Mouse (Mus musculus): ENCODE measurements around the gene BC024978. TPM values are rescaled to one million over a fixed set of nuclear protein-coding genes. Genes with fewer than 3 reads are reported as not detected.

BC024978 gene
- polyA plus RNA-seq (2012; ENCODE audit: insufficient read depth, insufficient read length, low replicate concordance, missing spikeins): not detected in 2 replicates

GRCm38 (mm10) chr7:27195681-27196611, at the start of gene BC024978, which contains the start of gene Snrpa:
Gene BC024978 (plus strand): TSS chr7:27195781.
Gene Snrpa (minus strand): TSS chr7:27196271.
- Histone ChIP-seq H3K4me1 (ENCODE audit: control insufficient read depth, insufficient read depth, low read length) (peaks cover 9% of the 10 kb centered on the region), H3K4me3 (ENCODE audit: insufficient read depth, low read depth, low read length) (peak within 1 kb of the TSS; percentile 97), H3K27ac (ENCODE audit: insufficient read depth, low read depth, low read length) (peak within 1 kb of the TSS; percentile 93)
- no peak for TF ChIP-seq CTCF (IDR thresholded peaks at IDR 0.05; ENCODE audit: insufficient read depth, low read depth, low read length)
- TF ChIP-seq POLR2A (IDR thresholded peaks at IDR 0.05; ENCODE audit: insufficient read depth, low read depth, low read length): 0 out of 2 replicates have a peak, but pooled peaks have one; percentile 7
- 1% methylated on average over 64 of the region's 64 CpGs for WGBS

DNA sequence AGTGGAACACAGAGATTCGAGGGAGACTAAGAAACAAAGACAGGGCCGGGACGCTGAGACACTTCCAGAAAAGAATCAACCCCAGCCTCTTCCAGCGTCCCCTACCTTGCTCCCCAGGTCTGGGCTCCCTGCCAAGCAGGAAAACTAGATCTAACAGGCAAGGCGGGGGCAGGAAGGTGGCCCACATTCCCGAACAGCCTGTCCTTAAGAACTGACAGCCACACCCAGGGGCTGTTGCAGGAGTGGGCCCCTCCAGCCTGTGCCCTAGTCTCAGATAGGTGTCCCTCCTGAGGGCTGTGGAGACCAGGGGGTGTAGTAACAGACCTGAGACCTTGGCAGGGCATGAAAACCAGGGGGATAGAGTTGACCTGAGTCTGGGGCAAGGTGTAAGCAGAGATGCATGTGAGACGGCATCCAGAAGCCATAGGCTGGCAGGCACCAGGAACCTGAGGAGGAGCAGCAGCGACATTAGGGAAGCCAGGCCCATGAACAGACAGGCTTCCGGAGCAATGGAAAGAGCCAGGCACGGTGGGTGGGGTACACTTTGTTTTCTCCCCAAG, 42.3 kb upstream of the BC024978 start, which contains the start of gene Cyp2t4:
Cyp2t4 (plus strand) TSS at position 510 of the 560 bp plus-strand sequence.
- no peak within 1 kb of the TSS for H3K27ac ChIP-seq (ENCODE audit: insufficient read depth, low read depth, low read length)
- no peak for TF ChIP-seq POLR2A (IDR thresholded peaks at IDR 0.05; ENCODE audit: insufficient read depth, low read depth, low read length)
- no peak for TF ChIP-seq CTCF (IDR thresholded peaks at IDR 0.05; ENCODE audit: insufficient read depth, low read depth, low read length)
- H3K4me3 ChIP-seq (ENCODE audit: insufficient read depth, low read depth, low read length): no peak within 1 kb of the TSS
- WGBS: 59% methylated on average over 10 of the region's 10 CpGs
- 0 out of 2 replicates have a peak, but pooled peaks cover 4% of the 10 kb centered on the region for H3K4me1 ChIP-seq (ENCODE audit: control insufficient read depth, insufficient read depth, low read length)

GRCm38 (mm10) chr7:27156005-27156404, 39.6 kb upstream of the BC024978 start:
- TF ChIP-seq CTCF (IDR thresholded peaks at IDR 0.05; ENCODE audit: insufficient read depth, low read depth, low read length): no peak
- TF ChIP-seq POLR2A (IDR thresholded peaks at IDR 0.05; ENCODE audit: insufficient read depth, low read depth, low read length): no peak
- Histone ChIP-seq H3K4me1 (ENCODE audit: control insufficient read depth, insufficient read depth, low read length) (peaks cover 12% of the 10 kb centered on the region), H3K4me3 (ENCODE audit: insufficient read depth, low read depth, low read length) (no peak overlapping the region), H3K27ac (ENCODE audit: insufficient read depth, low read depth, low read length) (no peak overlapping the region)
- WGBS: 59% methylated on average over 13 of the region's 13 CpGs

DNA sequence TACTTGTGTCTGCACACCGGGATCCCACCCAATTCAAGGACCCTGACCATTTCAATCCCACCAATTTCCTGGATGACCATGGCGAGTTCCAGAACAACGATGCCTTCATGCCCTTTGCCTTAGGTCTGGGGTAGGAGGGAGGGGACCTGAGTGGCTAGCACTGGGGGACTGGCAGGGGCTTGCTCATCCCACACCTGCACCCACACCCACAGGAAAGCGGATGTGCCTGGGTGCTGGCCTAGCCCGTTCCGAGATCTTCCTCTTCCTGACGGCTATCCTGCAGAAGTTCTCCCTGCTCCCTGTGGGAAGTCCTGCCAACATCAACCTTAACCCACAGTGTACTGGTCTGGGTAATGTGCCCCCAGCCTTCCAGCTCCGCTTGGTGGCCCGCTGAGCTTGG, 37.4 kb upstream of the BC024978 start:
- TF ChIP-seq POLR2A (IDR thresholded peaks at IDR 0.05; ENCODE audit: insufficient read depth, low read depth, low read length) (no peak), CTCF (IDR thresholded peaks at IDR 0.05; ENCODE audit: insufficient read depth, low read depth, low read length) (no peak)
- WGBS: 85% methylated on average over 9 of the region's 9 CpGs
- H3K4me1 ChIP-seq (ENCODE audit: control insufficient read depth, insufficient read depth, low read length): peaks cover 27% of the 10 kb centered on the region
- H3K4me3 ChIP-seq (ENCODE audit: insufficient read depth, low read depth, low read length): no peak overlapping the region
- no peak overlapping the region for H3K27ac ChIP-seq (ENCODE audit: insufficient read depth, low read depth, low read length)

DNA sequence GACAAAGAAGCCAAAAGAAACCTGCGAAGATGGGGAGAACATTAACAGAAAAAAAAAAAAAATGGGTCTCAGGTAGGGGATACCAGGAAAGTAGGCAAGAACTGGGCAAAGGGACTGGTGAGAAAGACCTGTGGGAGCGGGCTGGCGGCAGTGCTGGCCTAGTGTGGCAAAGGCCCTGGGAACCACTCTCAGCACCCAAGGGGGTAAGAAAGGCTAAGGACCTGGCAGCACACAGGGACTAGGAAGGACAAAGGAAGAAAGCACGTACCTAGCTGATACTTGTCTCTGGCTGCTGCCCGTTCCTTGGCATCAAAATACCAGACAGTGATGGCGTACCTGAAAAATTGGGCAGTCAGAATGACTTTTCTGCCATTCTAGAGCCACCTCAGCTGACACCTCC, 36.3 kb upstream of the BC024978 start:
- no peak for TF ChIP-seq POLR2A (IDR thresholded peaks at IDR 0.05; ENCODE audit: insufficient read depth, low read depth, low read length)
- no peak for TF ChIP-seq CTCF (IDR thresholded peaks at IDR 0.05; ENCODE audit: insufficient read depth, low read depth, low read length)
- H3K4me1 ChIP-seq (ENCODE audit: control insufficient read depth, insufficient read depth, low read length): peaks cover 34% of the 10 kb centered on the region
- no peak overlapping the region for H3K27ac ChIP-seq (ENCODE audit: insufficient read depth, low read depth, low read length)
- 93% methylated on average over 6 of the region's 6 CpGs for WGBS
- H3K4me3 ChIP-seq (ENCODE audit: insufficient read depth, low read depth, low read length): no peak overlapping the region

DNA sequence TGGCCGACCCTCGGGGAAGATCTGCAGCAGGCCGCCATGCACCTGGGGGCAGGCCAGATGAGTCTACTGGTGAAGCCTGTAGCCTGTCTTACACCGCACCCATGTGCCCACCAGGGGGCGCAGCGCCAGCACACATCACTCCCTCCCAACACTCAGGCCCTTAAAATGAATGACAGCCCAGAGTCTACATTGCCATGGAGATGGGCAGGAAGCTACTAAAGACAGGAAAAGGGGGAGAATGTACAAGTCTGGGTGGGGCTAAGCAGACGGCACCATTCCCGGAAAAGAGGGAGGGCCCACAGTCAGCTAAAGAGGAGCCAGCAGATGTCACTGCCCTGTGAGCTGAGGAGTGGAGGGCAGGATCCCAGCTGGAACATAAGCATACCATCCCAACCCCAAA, 35.7 kb upstream of the BC024978 start:
- Histone ChIP-seq H3K4me1 (ENCODE audit: control insufficient read depth, insufficient read depth, low read length) (peaks cover 40% of the 10 kb centered on the region), H3K4me3 (ENCODE audit: insufficient read depth, low read depth, low read length) (no peak overlapping the region), H3K27ac (ENCODE audit: insufficient read depth, low read depth, low read length) (no peak overlapping the region)
- 11% methylated on average over 8 of the region's 8 CpGs for WGBS
- peak; percentile 94 for TF ChIP-seq CTCF (IDR thresholded peaks at IDR 0.05; ENCODE audit: insufficient read depth, low read depth, low read length)
- TF ChIP-seq POLR2A (IDR thresholded peaks at IDR 0.05; ENCODE audit: insufficient read depth, low read depth, low read length): no peak

DNA sequence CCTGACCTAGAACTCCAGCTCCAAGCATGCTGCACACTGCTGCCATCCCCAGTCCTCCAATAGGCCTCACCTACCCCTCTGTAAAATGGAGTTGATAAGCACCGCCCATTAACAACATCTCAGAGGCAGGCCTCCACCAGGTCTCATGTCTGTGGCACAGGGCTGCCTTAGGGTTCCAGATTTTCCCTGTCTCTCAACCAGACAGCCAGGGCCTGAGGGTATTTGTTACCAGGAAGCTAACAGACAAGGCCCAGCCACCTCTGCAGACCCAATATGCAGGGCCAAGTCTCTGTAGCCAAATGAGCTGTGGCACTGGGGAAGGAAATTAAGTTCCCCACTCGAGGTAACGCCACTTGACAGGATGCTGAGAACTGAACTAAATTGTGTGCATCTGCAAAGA, 34.7 kb upstream of the BC024978 start:
- no peak for TF ChIP-seq POLR2A (IDR thresholded peaks at IDR 0.05; ENCODE audit: insufficient read depth, low read depth, low read length)
- no peak for TF ChIP-seq CTCF (IDR thresholded peaks at IDR 0.05; ENCODE audit: insufficient read depth, low read depth, low read length)
- no peak overlapping the region for H3K4me3 ChIP-seq (ENCODE audit: insufficient read depth, low read depth, low read length)
- H3K27ac ChIP-seq (ENCODE audit: insufficient read depth, low read depth, low read length): no peak overlapping the region
- WGBS: 58% methylated on average over 3 of the region's 3 CpGs
- peaks cover 47% of the 10 kb centered on the region for H3K4me1 ChIP-seq (ENCODE audit: control insufficient read depth, insufficient read depth, low read length)

GRCm38 (mm10) chr7:27161744-27162143, 33.8 kb upstream of the BC024978 start:
- H3K4me1 ChIP-seq (ENCODE audit: control insufficient read depth, insufficient read depth, low read length): peaks cover 47% of the 10 kb centered on the region
- TF ChIP-seq CTCF (IDR thresholded peaks at IDR 0.05; ENCODE audit: insufficient read depth, low read depth, low read length) (no peak), POLR2A (IDR thresholded peaks at IDR 0.05; ENCODE audit: insufficient read depth, low read depth, low read length) (no peak)
- WGBS: 84% methylated on average over 4 of the region's 4 CpGs
- H3K27ac ChIP-seq (ENCODE audit: insufficient read depth, low read depth, low read length): no peak overlapping the region
- H3K4me3 ChIP-seq (ENCODE audit: insufficient read depth, low read depth, low read length): no peak overlapping the region
